Mouse (Mus musculus) heart, embryonic 11.5 days (tissue): ENCODE measurements at regions not wholly inside any gene's neighbourhood (a gene's known extent, or its start where the extent isn't known, plus 50 kb on each side); places are given as distances from the start of the nearest gene placed in this dataset.

Experiments
- ATAC-seq: fragments of 200-750 bp; cut with Nextera tagmentation; replicated peaks from 2 replicates; pipeline ENCODE4 v1.8.0; 2017; ENCODE audit warnings: moderate library complexity; ENCODE audit not compliant: insufficient number of reproducible peaks, low FRiP score, low TSS enrichment
- H3K27ac ChIP-seq: fragments of 300-500 bp; sonication (generic); 2 replicates; pipeline ENCODE4 v1.5.1; 2014; ENCODE audit warnings: mild to moderate bottlenecking, low read depth, low read length
- H3K27me3 ChIP-seq: fragments of 300-500 bp; sonication (generic); 2 replicates; pipeline ENCODE4 v1.6.1; 2014; ENCODE audit warnings: mild to moderate bottlenecking, low read length, mixed read lengths; ENCODE audit not compliant: control insufficient read depth, insufficient read depth
- H3K36me3 ChIP-seq: fragments of 300-500 bp; sonication (generic); 2 replicates; pipeline ENCODE4 v1.6.1; 2014; ENCODE audit warnings: mild to moderate bottlenecking, low read length, moderate library complexity, mixed read lengths; ENCODE audit not compliant: control insufficient read depth, insufficient read depth
- H3K4me1 ChIP-seq: fragments of 300-500 bp; sonication (generic); 2 replicates; pipeline ENCODE4 v1.6.1; 2014; ENCODE audit warnings: low read length; ENCODE audit not compliant: control insufficient read depth, insufficient read depth
- H3K4me2 ChIP-seq: fragments of 300-500 bp; sonication (generic); 2 replicates; pipeline ENCODE4 v1.6.1; 2014; ENCODE audit warnings: mild to moderate bottlenecking, moderate library complexity
- H3K4me3 ChIP-seq: fragments of 300-500 bp; sonication (generic); 2 replicates; pipeline ENCODE4 v1.5.1; 2014; ENCODE audit warnings: low read depth, low read length
- H3K9ac ChIP-seq: fragments of 300-500 bp; sonication (generic); 2 replicates; pipeline ENCODE4 v1.6.1; 2014; ENCODE audit warnings: mild to moderate bottlenecking, low read depth, low read length, moderate library complexity
- H3K9me3 ChIP-seq: fragments of 300-500 bp; sonication (generic); replicated peaks from 2 replicates; pipeline ENCODE4 v1.6.1; 2016; ENCODE audit warnings: low read length; ENCODE audit not compliant: control insufficient read depth
- WGBS: fragments of 180-500 bp; shearing (Covaris S2); extraction: QIAGEN DNeasy Blood & Tissue Kit; methylation state at CpG from one replicate; pipeline ENCODE4 v1.1.7; 2014; ENCODE audit not compliant: insufficient replicate concordance; 5-methylcytosine and 5-hydroxymethylcytosine counted together

DNA sequence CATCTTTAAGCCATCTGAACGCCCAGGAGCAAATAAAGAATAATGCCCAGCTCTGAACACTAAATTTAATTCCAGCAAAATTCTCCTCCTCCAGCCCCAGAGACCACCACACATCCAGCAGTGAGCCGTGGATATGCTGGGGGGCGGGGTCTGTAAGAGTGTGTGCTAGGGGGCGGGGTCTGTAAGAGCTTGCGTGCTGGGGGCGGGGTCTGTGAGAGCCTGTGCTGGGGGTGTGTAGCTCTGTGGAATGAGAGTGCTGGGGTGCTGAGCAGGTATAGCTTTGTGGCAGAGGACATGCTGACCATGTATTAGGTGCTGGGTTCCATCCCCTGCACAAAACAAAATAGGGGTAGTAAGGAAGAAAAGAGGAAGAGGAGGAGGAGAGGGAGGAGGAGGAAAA lies 91.1 kb upstream of the Slc45a1 start:
- WGBS = 16% methylated on average over 6 of the region's 6 CpGs
- Histone ChIP-seq H3K27ac (no peak overlapping the region), H3K9me3 (no peaks in the 10 kb centered on the region), H3K9ac (no peak overlapping the region), H3K4me1 (peaks cover 20% of the 10 kb centered on the region), H3K4me2 (no peak overlapping the region), H3K36me3 (no peaks in the 10 kb centered on the region), H3K27me3 (no peaks in the 10 kb centered on the region), H3K4me3 (no peak overlapping the region)
- no peak for ATAC-seq

DNA sequence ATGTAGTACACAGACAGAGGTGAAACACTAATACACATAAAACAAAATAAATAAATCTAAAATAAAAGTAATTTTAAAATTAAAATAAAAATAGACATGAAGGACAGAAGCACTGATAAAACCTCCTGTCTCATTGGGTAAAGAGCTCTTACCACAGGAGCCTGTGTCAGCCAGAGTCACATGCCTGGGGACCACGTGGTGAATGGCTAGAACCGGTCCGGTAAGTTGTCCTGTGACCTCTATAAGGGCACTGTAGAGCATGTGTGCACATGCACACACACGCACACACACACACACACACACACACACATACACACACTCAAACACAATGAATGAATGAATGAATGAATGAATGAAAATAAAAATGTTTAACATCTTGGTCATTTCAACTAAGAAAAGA lies 89.8 kb upstream of the Slc45a1 start:
- Histone ChIP-seq H3K9me3 (no peaks in the 10 kb centered on the region), H3K36me3 (no peaks in the 10 kb centered on the region), H3K27ac (no peak overlapping the region), H3K4me1 (peaks cover 17% of the 10 kb centered on the region), H3K27me3 (no peaks in the 10 kb centered on the region), H3K4me2 (no peak overlapping the region), H3K9ac (no peak overlapping the region), H3K4me3 (no peak overlapping the region)
- 81% methylated on average over 4 of the region's 4 CpGs for WGBS
- no peak for ATAC-seq

DNA sequence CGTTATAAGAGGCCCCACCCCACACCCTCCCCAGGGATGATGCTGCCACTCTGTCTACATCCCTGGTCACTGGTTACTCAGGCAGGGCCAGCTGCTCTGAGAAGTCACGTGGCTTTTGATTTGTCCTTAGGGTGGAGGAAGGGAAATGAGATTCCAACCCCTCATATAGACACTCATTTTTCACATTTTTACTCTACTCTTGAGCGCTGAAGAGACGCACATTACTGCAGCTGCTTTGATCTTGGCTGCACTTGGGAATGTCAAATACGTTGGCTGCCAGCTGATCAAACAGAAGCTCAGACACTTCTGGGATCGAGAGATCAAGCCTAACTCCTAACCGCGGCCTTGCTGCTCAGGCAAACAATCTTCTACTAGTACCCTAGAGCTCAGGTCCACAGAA lies 88.2 kb upstream of the Slc45a1 start:
- Histone ChIP-seq H3K36me3 (no peaks in the 10 kb centered on the region), H3K4me3 (no peak overlapping the region), H3K9me3 (no peaks in the 10 kb centered on the region), H3K9ac (no peak overlapping the region), H3K27me3 (no peaks in the 10 kb centered on the region), H3K4me2 (no peak overlapping the region), H3K4me1 (peaks cover 9% of the 10 kb centered on the region), H3K27ac (no peak overlapping the region)
- ATAC-seq = no peak
- WGBS = 38% methylated on average over 8 of the region's 8 CpGs

DNA sequence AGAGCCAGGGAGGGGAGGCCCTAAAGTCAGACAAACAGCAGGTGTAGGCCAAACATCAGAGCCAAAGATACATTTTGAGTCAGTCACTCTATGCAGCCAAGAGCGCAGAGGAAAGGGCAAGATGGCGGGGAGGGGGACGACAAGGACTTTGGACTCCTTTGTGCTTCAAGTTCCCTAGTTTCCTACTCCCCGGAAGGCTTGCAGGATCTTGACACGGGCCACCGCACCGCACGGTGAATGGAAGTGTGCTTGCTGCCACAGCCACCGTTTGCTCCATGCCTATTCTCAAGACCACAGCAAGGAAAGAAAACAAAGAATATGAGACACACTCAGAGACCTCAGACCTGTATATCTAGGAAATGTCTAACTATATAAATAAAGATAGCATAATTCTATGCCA lies 86.8 kb upstream of the Slc45a1 start:
- no peaks in the 10 kb centered on the region for H3K9me3 ChIP-seq
- no peak overlapping the region for H3K9ac ChIP-seq
- WGBS = 89% methylated on average over 9 of the region's 9 CpGs
- no peak for ATAC-seq
- H3K27ac ChIP-seq = no peak overlapping the region
- peaks cover 9% of the 10 kb centered on the region for H3K4me1 ChIP-seq
- no peaks in the 10 kb centered on the region for H3K36me3 ChIP-seq
- H3K27me3 ChIP-seq = no peaks in the 10 kb centered on the region
- no peak overlapping the region for H3K4me2 ChIP-seq
- no peak overlapping the region for H3K4me3 ChIP-seq

DNA sequence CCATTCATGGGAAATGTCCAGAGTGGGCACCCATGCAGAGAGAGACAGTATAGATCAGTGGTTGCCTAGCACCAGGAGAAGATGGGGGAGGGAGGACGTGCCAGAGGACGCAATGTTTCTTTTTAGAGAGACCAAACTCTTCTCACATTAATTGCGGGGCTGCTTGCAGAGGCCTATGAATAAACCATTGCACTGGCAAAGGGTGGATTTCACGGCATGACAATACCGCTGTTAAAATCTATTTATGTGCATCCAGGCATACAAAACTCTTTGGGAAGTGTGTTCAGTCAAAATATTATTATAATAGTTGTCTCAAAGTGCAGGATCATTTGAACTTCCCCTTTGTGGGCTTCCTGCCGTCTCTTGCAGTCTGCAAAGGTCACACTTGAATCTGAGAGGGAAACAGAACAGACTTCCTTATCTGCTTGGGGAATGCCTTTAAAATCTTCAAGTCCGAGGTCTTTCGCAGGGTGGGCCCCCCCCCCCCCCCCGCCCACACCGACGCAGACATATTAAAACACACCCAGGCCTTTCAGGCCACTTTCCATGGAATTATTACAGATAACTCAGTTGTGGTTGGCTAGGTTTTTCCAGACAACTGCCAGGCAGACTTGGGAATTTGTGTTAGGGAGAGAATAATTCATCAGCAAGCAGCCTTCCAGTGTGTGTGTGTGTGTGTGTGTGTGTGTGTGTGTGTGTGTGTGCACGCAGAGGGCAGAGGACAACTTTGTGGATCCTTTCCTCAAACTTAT lies 78.3 kb upstream of the Slc45a1 start:
- no peaks in the 10 kb centered on the region for H3K27me3 ChIP-seq
- no peaks in the 10 kb centered on the region for H3K36me3 ChIP-seq
- 16% methylated on average over 12 of the region's 12 CpGs for WGBS
- no peak overlapping the region for H3K4me2 ChIP-seq
- H3K4me3 ChIP-seq = no peak overlapping the region
- no peak overlapping the region for H3K9ac ChIP-seq
- peak; percentile 60 for ATAC-seq
- H3K4me1 ChIP-seq = 0 out of 2 replicates have a peak, but pooled peaks cover 4% of the 10 kb centered on the region
- H3K27ac ChIP-seq = peak overlapping the region; percentile 71
- H3K9me3 ChIP-seq = no peaks in the 10 kb centered on the region

DNA sequence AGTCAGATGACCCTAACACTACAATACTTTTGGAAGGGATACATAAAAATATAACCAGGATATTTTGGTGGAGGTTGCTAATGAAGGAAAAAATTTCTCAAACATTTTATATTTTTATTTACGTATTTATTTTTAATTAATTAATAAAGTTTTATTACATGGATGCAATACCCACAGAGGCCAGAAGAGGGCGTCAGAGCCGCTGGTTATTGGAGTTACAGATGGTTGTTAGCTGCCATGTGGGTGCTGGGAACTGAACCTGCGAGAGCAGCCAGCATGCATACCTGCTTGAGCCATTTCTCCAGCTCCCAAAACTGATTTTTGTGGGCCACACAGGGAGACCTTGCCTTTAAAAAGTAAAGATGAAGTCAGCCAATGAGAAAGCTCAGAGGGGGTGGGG lies 74.6 kb upstream of the Slc45a1 start:
- 57% methylated on average over 4 of the region's 4 CpGs for WGBS
- Histone ChIP-seq H3K9ac (no peak overlapping the region), H3K4me3 (no peak overlapping the region), H3K4me2 (no peak overlapping the region), H3K4me1 (peaks cover 4% of the 10 kb centered on the region; the same call in 1 of the 2 replicates), H3K36me3 (no peaks in the 10 kb centered on the region), H3K9me3 (no peaks in the 10 kb centered on the region), H3K27me3 (no peaks in the 10 kb centered on the region), H3K27ac (no peak overlapping the region)
- no peak for ATAC-seq

DNA sequence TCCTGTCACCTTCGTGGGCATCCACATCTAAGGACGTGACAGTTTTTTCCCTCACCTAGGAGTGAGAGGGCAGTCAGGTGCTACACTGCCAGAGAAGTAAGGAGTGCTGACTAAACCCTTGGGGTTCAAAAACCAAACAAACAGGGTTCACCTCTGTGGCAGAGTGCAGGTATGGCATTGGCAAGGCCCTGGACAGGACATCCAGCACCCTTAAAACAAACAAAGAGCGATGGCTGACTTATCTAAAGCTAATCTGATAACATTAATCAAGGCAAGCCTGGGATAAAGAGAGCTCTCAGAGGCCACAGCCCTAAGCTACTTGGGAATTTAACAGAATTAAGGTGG lies 74.1 kb upstream of the Slc45a1 start:
- H3K9me3 ChIP-seq = no peaks in the 10 kb centered on the region
- H3K4me1 ChIP-seq = peaks cover 4% of the 10 kb centered on the region; the same call in 1 of the 2 replicates
- H3K4me2 ChIP-seq = no peak overlapping the region
- ATAC-seq = no peak
- no peak overlapping the region for H3K4me3 ChIP-seq
- no peak overlapping the region for H3K27ac ChIP-seq
- 83% methylated on average over 3 of the region's 3 CpGs for WGBS
- H3K27me3 ChIP-seq = no peaks in the 10 kb centered on the region
- no peak overlapping the region for H3K9ac ChIP-seq
- no peaks in the 10 kb centered on the region for H3K36me3 ChIP-seq

DNA sequence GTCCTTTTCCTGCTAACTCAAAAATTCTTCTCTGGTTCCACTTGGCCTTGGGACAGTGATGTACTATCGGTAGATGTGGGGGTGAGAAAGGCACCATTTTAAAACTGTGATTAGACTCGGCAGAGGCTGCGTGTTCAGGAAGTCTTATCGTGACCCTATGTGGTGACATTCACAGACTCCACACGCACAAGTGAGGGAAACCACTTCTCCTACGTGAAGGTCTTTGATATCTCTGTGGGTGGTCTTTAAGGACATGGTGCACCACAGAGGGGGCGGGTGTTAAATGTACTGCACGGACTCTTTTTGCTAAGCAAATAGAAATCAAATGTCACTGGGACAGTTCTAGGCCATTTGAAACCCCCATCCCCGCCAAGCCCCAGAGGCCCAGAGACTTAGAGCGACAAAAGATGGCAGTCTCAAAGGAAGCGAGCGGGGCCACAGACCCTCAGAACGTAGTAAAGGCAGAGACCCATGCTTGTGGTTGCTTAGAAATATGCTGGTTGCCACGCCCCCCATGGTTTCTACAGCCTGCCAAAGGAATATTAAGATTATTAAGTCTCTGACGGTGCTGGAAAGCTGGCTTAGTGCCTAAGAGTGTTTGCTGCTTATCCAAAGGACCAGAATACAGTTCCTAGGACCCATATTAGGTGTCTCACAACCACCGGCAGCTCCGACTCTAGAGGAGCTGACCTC lies 73.6 kb upstream of the Slc45a1 start:
- H3K27ac ChIP-seq = no peak overlapping the region
- no peak for ATAC-seq

DNA sequence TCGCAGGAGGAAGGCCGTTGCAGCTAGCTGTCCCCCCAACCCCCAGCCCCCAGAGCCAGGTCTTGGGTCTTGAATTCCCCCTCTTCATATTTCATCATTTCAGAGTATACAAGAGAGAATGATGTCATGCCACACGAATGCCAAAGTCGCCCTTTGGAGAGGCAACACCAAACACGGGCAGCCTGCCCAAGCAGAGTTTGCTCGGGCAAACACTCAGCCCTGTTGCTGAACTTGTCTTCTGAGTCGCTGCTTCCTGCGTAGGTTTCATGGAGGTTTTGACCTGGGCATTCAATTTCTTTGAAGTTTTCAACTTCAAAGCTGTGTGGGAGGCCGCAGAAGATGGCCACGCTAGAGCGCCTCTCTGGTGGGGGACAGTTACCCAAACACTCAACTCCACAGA lies 72.8 kb upstream of the Slc45a1 start:
- Histone ChIP-seq H3K4me3 (no peak overlapping the region), H3K4me1 (peaks cover 3% of the 10 kb centered on the region; the same call in 1 of the 2 replicates), H3K4me2 (no peak overlapping the region), H3K9me3 (no peaks in the 10 kb centered on the region), H3K27ac (no peak overlapping the region), H3K36me3 (no peaks in the 10 kb centered on the region), H3K9ac (no peak overlapping the region), H3K27me3 (no peaks in the 10 kb centered on the region)
- ATAC-seq = no peak
- 81% methylated on average over 11 of the region's 11 CpGs for WGBS

More for the DNA sequence above, 73.6 kb upstream of the Slc45a1 start:
- 69% methylated on average over 17 of the region's 17 CpGs for WGBS
- H3K9ac ChIP-seq = no peak overlapping the region
- no peaks in the 10 kb centered on the region for H3K27me3 ChIP-seq
- H3K4me1 ChIP-seq = peaks cover 4% of the 10 kb centered on the region; the same call in 1 of the 2 replicates
- H3K36me3 ChIP-seq = no peaks in the 10 kb centered on the region
- no peak overlapping the region for H3K4me2 ChIP-seq
- no peaks in the 10 kb centered on the region for H3K9me3 ChIP-seq
- no peak overlapping the region for H3K4me3 ChIP-seq
